Mouse (Mus musculus) urinary bladder, postnatal 25 days (tissue): ENCODE data around the gene Ephb1.

Experiments
- DNase-seq: peaks from one replicate; pipeline ENCODE4 v3.0.0; 2022; ENCODE audit warnings: low spot score

Ephb1 gene

GRCm38 (mm10) chr9:102352186-102353055, 2.1 kb downstream of the Ephb1 start:
- DNase-seq: no peak

GRCm38 (mm10) chr9:102351721-102352120, 2.8 kb downstream of the Ephb1 start:
- DNase-seq: no peak

- DNase-seq: no peak
Observed at GRCm38 (mm10) chr9:102351221-102351620, 3.3 kb downstream of the Ephb1 start.

- DNase-seq: no peak
Observed at GRCm38 (mm10) chr9:102350696-102351095, 3.8 kb downstream of the Ephb1 start.

- no peak for DNase-seq
Observed at GRCm38 (mm10) chr9:102350076-102350475, 4.4 kb downstream of the Ephb1 start.

GRCm38 (mm10) chr9:102346801-102347200, 7.7 kb downstream of the Ephb1 start:
- DNase-seq: no peak

GRCm38 (mm10) chr9:102345474-102345873, 9.0 kb downstream of the Ephb1 start:
- DNase-seq: no peak

- no peak for DNase-seq
Observed at GRCm38 (mm10) chr9:102345047-102345446, 9.4 kb downstream of the Ephb1 start.

GRCm38 (mm10) chr9:102344086-102344930, 10.2 kb downstream of the Ephb1 start:
- DNase-seq: no peak

GRCm38 (mm10) chr9:102343061-102343460, 11.4 kb downstream of the Ephb1 start:
- DNase-seq: no peak

- no peak for DNase-seq
Observed at GRCm38 (mm10) chr9:102342026-102342425, 12.5 kb downstream of the Ephb1 start.

- DNase-seq: no peak
Observed at GRCm38 (mm10) chr9:102340768-102341167, 13.7 kb downstream of the Ephb1 start.

- no peak for DNase-seq
Observed at GRCm38 (mm10) chr9:102335571-102336282, 18.8 kb downstream of the Ephb1 start.

GRCm38 (mm10) chr9:102330266-102331060, 24.0 kb downstream of the Ephb1 start:
- DNase-seq: no peak

- DNase-seq: no peak
Observed at GRCm38 (mm10) chr9:102327625-102328150, 26.8 kb downstream of the Ephb1 start.

GRCm38 (mm10) chr9:102315436-102315835, 39.1 kb downstream of the Ephb1 start:
- DNase-seq: no peak

- no peak for DNase-seq
Observed at GRCm38 (mm10) chr9:102314795-102315194, 39.7 kb downstream of the Ephb1 start.

GRCm38 (mm10) chr9:102310431-102310830, 44.1 kb downstream of the Ephb1 start:
- DNase-seq: no peak

- no peak for DNase-seq
Observed at GRCm38 (mm10) chr9:102309278-102309677, 45.2 kb downstream of the Ephb1 start.

- no peak for DNase-seq
Observed at GRCm38 (mm10) chr9:102307656-102308055, 46.8 kb downstream of the Ephb1 start.
